In genomic region chr1:66226372-66227368, GRCm38 (mm10) we compare ENCODE assay signal across 8 mouse cellular contexts. TPM values are rescaled to one million over a fixed set of nuclear protein-coding genes. Genes with fewer than 3 reads are reported as not detected.
DNase-seq lines count a peak whose midpoint lies in the region; ATAC-seq and TF ChIP-seq lines count a peak whose summit lies in the region.

No protein-coding gene starts in this region.

- H3K9ac ChIP-seq in liver, embryonic 12.5 days: no peak overlapping the region

- TF ChIP-seq CTCF in gastrocnemius, adult 2 months (IDR thresholded peaks at IDR 0.05): no peak

- DNase-seq in left cerebral cortex, postnatal 10 days (ENCODE audit: extremely low spot score in 1 of 2, low spot score in 2 of 2): peak; percentile 21 to 42
- DNase-seq in left cerebral cortex, adult 8-10 months (ENCODE audit: low spot score in 2 of 2): no peak
- peak; percentile 26 for DNase-seq in adrenal gland, postnatal 25 days
- DNase-seq in cerebellum, postnatal 10 days: peak; percentile 92 to 93
- DNase-seq in kidney, postnatal 4 days: peak; percentile 31 to 47
- no peak for DNase-seq in urinary bladder, postnatal 25 days (ENCODE audit: low spot score)
- no peak for DNase-seq in gastrocnemius, adult 2 months

- H3K27me3 ChIP-seq in liver, embryonic 12.5 days (replicated peaks): no peaks in the 10 kb centered on the region

- ATAC-seq in liver, embryonic 12.5 days: no peak

- H3K9me3 ChIP-seq in liver, embryonic 12.5 days (replicated peaks): no peaks in the 10 kb centered on the region

- no peaks in the 10 kb centered on the region for H3K4me1 ChIP-seq in liver, embryonic 12.5 days

- WGBS in liver, embryonic 12.5 days (ENCODE audit: insufficient replicate concordance): 48% methylated on average over 7 of the region's 7 CpGs

- H3K4me2 ChIP-seq in liver, embryonic 12.5 days: no peak overlapping the region

- no peaks in the 10 kb centered on the region for H3K36me3 ChIP-seq in liver, embryonic 12.5 days

- intact Hi-C loops in left cerebral cortex, postnatal 10 days (cut with DNase I): no loop called here
- intact Hi-C loops in gastrocnemius, adult 2 months (cut with DNase I): no loop called here

- H3K4me3 ChIP-seq in liver, embryonic 12.5 days: no peak overlapping the region
- no peak overlapping the region for H3K4me3 ChIP-seq in gastrocnemius, adult 2 months

- no peak overlapping the region for H3K27ac ChIP-seq in liver, embryonic 12.5 days
- no peak overlapping the region for H3K27ac ChIP-seq in gastrocnemius, adult 2 months

RNA-seq across cellular contexts. Expression of gene Map2, which starts 51.6 kb away (rescaled TPM):
- total RNA-seq in left cerebral cortex, postnatal 10 days (2021): 1,000 to 10,000 TPM; 1,154 to 1,199 TPM
- 1,000 to 10,000 TPM in 3 of 4 experiments, 100 to 1,000 TPM in 1; 960 to 1,199 (median 1,078) TPM for total RNA-seq in left cerebral cortex, adult 8-10 months (2022)
- 25.1 and 25.6 TPM in 2 replicates for total RNA-seq in adrenal gland, postnatal 25 days (2021)
- 1.0 and 1.5 TPM in 2 replicates for polyA plus RNA-seq in liver, embryonic 12.5 days (2016; fragmentation: Nextera tagmentation; extraction: Ambion mirVana)
- 1 to 10 TPM; 2.2 to 4.4 TPM for total RNA-seq in gastrocnemius, adult 2 months (2021)

Comparison
In these comparisons a context has a peak if more than half of its experiments do, and no peak if none do; other contexts are left out.
1. DNase-seq: peak in left cerebral cortex, postnatal 10 days (2 of 2), adrenal gland, postnatal 25 days (single experiment), cerebellum, postnatal 10 days (2 of 2) and kidney, postnatal 4 days (2 of 2); none in left cerebral cortex, adult 8-10 months (0 of 2), urinary bladder, postnatal 25 days (single experiment) and gastrocnemius, adult 2 months (single experiment).
2. RNA of gene Map2, which starts 51.6 kb away (total RNA-seq): 1,154 to 1,199 TPM in left cerebral cortex, postnatal 10 days and 960 to 1,199 TPM in left cerebral cortex, adult 8-10 months; 25.1 to 25.6 TPM in adrenal gland, postnatal 25 days and 2.2 to 4.4 TPM in gastrocnemius, adult 2 months; every median in the first group is over 10 times any median in the second.